9 mouse cellular contexts compared by ENCODE assay signal in genomic region chr4:59187289-59187688, GRCm38 (mm10). TPM values are rescaled to one million over a fixed set of nuclear protein-coding genes. Genes with fewer than 3 reads are reported as not detected.
DNase-seq lines count a peak whose midpoint lies in the region; ATAC-seq and TF ChIP-seq lines count a peak whose summit lies in the region.
"Had no signal": no experiment of that assay in that cellular context is flagged by ENCODE, and none has a peak within 500 bp of the region (broad histone marks: within the 10 kb centered on the region; RNA-seq: fewer than 3 reads in every experiment).

No protein-coding gene starts in this region.

- intact Hi-C loops in heart, adult 2 months (cut with DNase I), result loop anchor here (1.0 to 5.0 kb wide), 4 partner anchors 64 to 200 kb away; partner anchors contain the start of gene Ptgr1

- DNase-seq in heart, adult 2 months, result peak in 1 of 2 experiments; percentile 35
- DNase-seq in A20 (ENCODE audit: low read depth, low spot score) (peak; percentile 80), R1 (ENCODE audit: low read depth, low spot score) (peak; percentile 86)
- peak; percentile 54 for DNase-seq in heart, adult 8-10 months (ENCODE audit: low spot score)
- DNase-seq in limb, embryonic 11.5 days (ENCODE audit: low spot score), result peak; percentile 68
- DNase-seq in splenic B cell, adult 2 months (ENCODE audit: low read depth, low spot score), result peak; percentile 61
- no peak for DNase-seq in frontal cortex, postnatal 25 days (ENCODE audit: low spot score in 2 of 2)

- H3K4me1 ChIP-seq in heart, adult 2 months (ENCODE audit: control insufficient read depth, insufficient read depth, low read length), result peaks cover 1% of the 10 kb centered on the region
- H3K4me1 ChIP-seq in heart, embryonic 12.5 days (replicated peaks), result peaks cover 6% of the 10 kb centered on the region
- H3K4me1 ChIP-seq in limb, embryonic 11.5 days (ENCODE audit: control insufficient read depth, insufficient read depth, low read length), result no peaks in the 10 kb centered on the region

- H3K36me3 ChIP-seq in heart, adult 2 months (ENCODE audit: control insufficient read depth, insufficient read depth, low read length), result peaks cover 5% of the 10 kb centered on the region
- H3K36me3 ChIP-seq in heart, embryonic 12.5 days, result no peaks in the 10 kb centered on the region
- no peaks in the 10 kb centered on the region for H3K36me3 ChIP-seq in limb, embryonic 11.5 days (ENCODE audit: control insufficient read depth, insufficient read depth, low read length)
- no peaks in the 10 kb centered on the region for H3K36me3 ChIP-seq in splenic B cell, adult 2 months (ENCODE audit: control insufficient read depth, insufficient read depth, low read length, poor library complexity, severe bottlenecking)
- H3K36me3 ChIP-seq: hindbrain, embryonic 15.5 days had no signal

- WGBS in heart, adult 2 months, result 39% methylated on average over 3 of the region's 3 CpGs
- WGBS in heart, embryonic 12.5 days, result 23% methylated on average over 3 of the region's 3 CpGs
- 24% methylated on average over 3 of the region's 3 CpGs for WGBS in limb, embryonic 11.5 days

- no peak for TF ChIP-seq POLR2A in heart, adult 2 months (IDR thresholded peaks at IDR 0.05; ENCODE audit: insufficient read depth, low read depth, low read length)

- no peaks in the 10 kb centered on the region for H3K9me3 ChIP-seq in heart, embryonic 12.5 days (replicated peaks)
- H3K9me3 ChIP-seq in limb, embryonic 11.5 days (ENCODE audit: control insufficient read depth, low read length), result no peaks in the 10 kb centered on the region
- H3K9me3 ChIP-seq: hindbrain, embryonic 15.5 days had no signal

- H3K9ac ChIP-seq in heart, adult 2 months (ENCODE audit: low read depth, low read length), result no peak overlapping the region
- H3K9ac ChIP-seq in heart, embryonic 12.5 days, result no peak overlapping the region
- no peak overlapping the region for H3K9ac ChIP-seq in limb, embryonic 11.5 days (ENCODE audit: low read length)
- H3K9ac ChIP-seq: hindbrain, embryonic 15.5 days had no signal

- no peak overlapping the region for H3K27ac ChIP-seq in heart, adult 2 months
- H3K27ac ChIP-seq in heart, embryonic 12.5 days (ENCODE audit: poor library complexity, severe bottlenecking), result no peak overlapping the region
- H3K27ac ChIP-seq in limb, embryonic 11.5 days (replicated peaks; ENCODE audit: low read depth, low read length), result no peak overlapping the region
- H3K27ac ChIP-seq: hindbrain, embryonic 15.5 days had no signal

- TF ChIP-seq CTCF in heart, adult 2 months (IDR thresholded peaks at IDR 0.05), result peak; percentile 83

- no peak overlapping the region for H3K4me3 ChIP-seq in heart, adult 2 months
- no peak overlapping the region for H3K4me3 ChIP-seq in heart, embryonic 12.5 days
- H3K4me3 ChIP-seq in limb, embryonic 11.5 days (ENCODE audit: low read depth, low read length), result no peak overlapping the region
- H3K4me3 ChIP-seq: hindbrain, embryonic 15.5 days had no signal

- peaks cover 4% of the 10 kb centered on the region; the same call in 1 of the 2 replicates for H3K79me2 ChIP-seq in heart, adult 2 months (replicated peaks; ENCODE audit: control insufficient read depth, insufficient read depth, low read length)

- H3K4me2 ChIP-seq in heart, embryonic 12.5 days, result no peak overlapping the region
- no peak overlapping the region for H3K4me2 ChIP-seq in limb, embryonic 11.5 days (ENCODE audit: low read depth, severe bottlenecking)
- H3K4me2 ChIP-seq: hindbrain, embryonic 15.5 days had no signal

- no peak for ATAC-seq in heart, embryonic 12.5 days (ENCODE audit: insufficient number of reproducible peaks, low FRiP score)
- no peak for ATAC-seq in limb, embryonic 11.5 days (ENCODE audit: insufficient number of reproducible peaks, low FRiP score, low TSS enrichment, low read depth)

- no peaks in the 10 kb centered on the region for H3K27me3 ChIP-seq in heart, adult 2 months (ENCODE audit: control insufficient read depth, insufficient read depth, low read length)
- no peaks in the 10 kb centered on the region for H3K27me3 ChIP-seq in heart, embryonic 12.5 days (replicated peaks)
- no peaks in the 10 kb centered on the region for H3K27me3 ChIP-seq in limb, embryonic 11.5 days (ENCODE audit: control insufficient read depth, insufficient read depth, low read length)
- H3K27me3 ChIP-seq in splenic B cell, adult 2 months (ENCODE audit: control insufficient read depth, insufficient read depth, low read length, poor library complexity, severe bottlenecking), result no peaks in the 10 kb centered on the region
- H3K27me3 ChIP-seq: hindbrain, embryonic 15.5 days had no signal

- no peak for TF ChIP-seq EP300 in heart, adult 2 months (IDR thresholded peaks at IDR 0.05; ENCODE audit: insufficient read depth, low read depth, low read length)

RNA-seq across cellular contexts. Expression of gene Ugcg, which starts 1.8 kb away (rescaled TPM):
- 10 to 100 TPM; 13.3 to 15.6 TPM for total RNA-seq in heart, adult 2 months (2021)
- 10.0 and 17.9 TPM in 2 replicates for polyA plus RNA-seq in heart, adult 2 months (2012; rRNA removed)
- polyA plus RNA-seq in heart, embryonic 12.5 days (2016; fragmentation: Nextera tagmentation; extraction: Ambion mirVana), result 12.3 and 12.5 TPM in 2 replicates
- total RNA-seq in heart, adult 8-10 months (2022), result 10 to 100 TPM; 11.7 to 14.2 (median 13.5) TPM
- 10.3 TPM in 2 replicates for polyA plus RNA-seq in limb, embryonic 11.5 days (2014; fragmentation: Nextera tagmentation; extraction: Ambion mirVana)

RNA-seq across cellular contexts. Expression of gene AI481877, which starts 48.5 kb away (rescaled TPM):
- not detected for total RNA-seq in heart, adult 2 months (2021)
- not detected in 2 replicates for polyA plus RNA-seq in heart, adult 2 months (2012; rRNA removed)
- polyA plus RNA-seq in heart, embryonic 12.5 days (2016; fragmentation: Nextera tagmentation; extraction: Ambion mirVana), result not detected in 2 replicates
- not detected for total RNA-seq in heart, adult 8-10 months (2022)
- polyA plus RNA-seq in limb, embryonic 11.5 days (2014; fragmentation: Nextera tagmentation; extraction: Ambion mirVana), result not detected in 2 replicates
- polyA plus RNA-seq: hindbrain, embryonic 15.5 days had no signal

Comparison
In these comparisons a context has a peak if more than half of its experiments do, and no peak if none do; other contexts are left out.
1. DNase-seq: peak in A20 (single experiment), R1 (single experiment), heart, adult 8-10 months (single experiment), limb, embryonic 11.5 days (single experiment) and splenic B cell, adult 2 months (single experiment); none in frontal cortex, postnatal 25 days (0 of 2).